Mouse (Mus musculus) erythroblast, embryonic 14.5 days (primary cell): ENCODE data around the gene Polg.

Source experiments
- GATA1 ChIP-seq: IDR thresholded peaks from 2 replicates; pipeline ENCODE4 v1.6.1; 2012; ENCODE audit warnings: low read length, inconsistent platforms, mixed read lengths
- TAL1 ChIP-seq: IDR thresholded peaks from 3 replicates; pipeline ENCODE4 v1.6.1; 2012; ENCODE audit warnings: low read length, inconsistent platforms, mixed read lengths

DNA sequence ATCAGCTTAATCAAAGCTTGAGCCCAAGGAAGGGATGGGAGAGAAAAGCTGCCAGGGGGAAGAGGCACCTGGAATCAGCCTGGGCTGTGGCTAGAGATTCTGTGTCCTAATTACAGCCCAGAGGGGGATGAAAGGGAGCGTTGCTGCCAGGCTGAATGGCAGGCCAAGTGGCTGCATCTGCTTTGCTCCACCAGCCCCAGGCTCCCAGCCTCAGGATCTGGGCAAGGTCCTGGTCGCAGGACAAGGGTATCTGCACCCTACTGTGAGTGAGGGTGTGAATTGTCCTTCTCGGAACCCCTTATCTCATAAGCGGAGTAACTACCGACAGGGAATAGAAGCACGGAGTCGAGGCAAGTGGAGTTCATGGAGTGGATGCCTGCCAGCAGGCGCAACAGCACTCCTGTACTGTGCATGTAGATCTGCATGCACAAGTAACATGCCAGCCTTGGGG, 35.4 kb upstream of the Polg start:
- no peak for TF ChIP-seq TAL1
- TF ChIP-seq GATA1: no peak
